Mouse (Mus musculus) Patski (cell line): ENCODE measurements around the gene Acoxl. TPM values are rescaled to one million over a fixed set of nuclear protein-coding genes. Genes with fewer than 3 reads are reported as not detected.

Source experiments
- ATAC-seq: fragments of 100-300 bp; one replicate; pipeline ENCODE4 v1.8.0; 2021
- CTCF ChIA-PET: fragments of 350-600 bp; sonication (Branson Sonifier 250); formaldehyde crosslinking; loops from one replicate; lab custom pipeline; 2022; ENCODE audit warnings: inconsistent platforms; lab: Charles Lee
- POLR2A ChIA-PET: fragments of 350-600 bp; sonication (Branson Sonifier 250); formaldehyde crosslinking; loops from one replicate; lab custom pipeline; 2022; ENCODE audit warnings: antibody characterized with exemption, inconsistent platforms; lab: Charles Lee
- DNase-seq: peaks from one replicate; pipeline ENCODE4 v3.0.0-alpha.2; 2011; ENCODE audit warnings: low read depth, low spot score
- H3K27me3 ChIP-seq: fragments of 371-371 bp; one replicate; pipeline ENCODE4 v1.5.1; 2021
- CTCF ChIP-seq: fragments of 100-300 bp; IDR thresholded peaks from one replicate; pipeline ENCODE4 v1.5.1; 2021
- in situ Hi-C: fragments of 300-500 bp; cut with MboI; formaldehyde crosslinking; loops from 3 replicates; pipeline ENCODE4 v1.11.1; 2018; ENCODE audit warnings: low pct_unique_long_range_greater_than_20kb, mixed read lengths
- polyA plus RNA-seq: library from polyadenylated mRNA; unstranded; gene quantifications from one replicate; pipeline ENCODE4 v1.2.3, GENCODE M21; 2021

Acoxl gene
- polyA plus RNA-seq, result 0.03 TPM

DNA sequence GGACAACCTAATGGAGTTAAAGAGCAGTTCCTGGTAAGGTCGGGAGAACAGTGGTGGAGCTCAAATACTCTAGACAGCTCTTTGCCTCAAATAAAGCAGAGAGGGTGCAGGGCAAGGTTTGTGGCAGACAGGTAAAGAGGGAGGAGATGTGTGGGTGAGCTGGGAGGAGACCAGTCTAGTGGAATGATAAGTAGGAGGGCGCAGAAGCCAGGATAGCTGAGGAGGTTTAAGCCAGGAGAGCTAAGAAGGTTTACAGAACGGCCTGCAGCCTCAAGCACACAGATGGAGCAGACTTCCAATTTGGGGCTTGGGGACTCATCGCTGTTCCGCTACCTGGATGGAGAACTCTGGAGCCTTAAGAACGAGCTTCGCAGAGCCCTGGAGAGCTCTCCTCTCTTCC, at the start of gene Acoxl:
Acoxl (plus strand) TSS at position 301 of the 400 bp plus-strand sequence.
- DNase-seq (no peak), ATAC-seq (no peak)
- CTCF ChIA-PET, result no interaction called here
- TF ChIP-seq CTCF, result no peak
- POLR2A ChIA-PET, result no interaction called here
- in situ Hi-C loops, result no loop called here
- peaks cover 75% of the 10 kb centered on the region for H3K27me3 ChIP-seq

DNA sequence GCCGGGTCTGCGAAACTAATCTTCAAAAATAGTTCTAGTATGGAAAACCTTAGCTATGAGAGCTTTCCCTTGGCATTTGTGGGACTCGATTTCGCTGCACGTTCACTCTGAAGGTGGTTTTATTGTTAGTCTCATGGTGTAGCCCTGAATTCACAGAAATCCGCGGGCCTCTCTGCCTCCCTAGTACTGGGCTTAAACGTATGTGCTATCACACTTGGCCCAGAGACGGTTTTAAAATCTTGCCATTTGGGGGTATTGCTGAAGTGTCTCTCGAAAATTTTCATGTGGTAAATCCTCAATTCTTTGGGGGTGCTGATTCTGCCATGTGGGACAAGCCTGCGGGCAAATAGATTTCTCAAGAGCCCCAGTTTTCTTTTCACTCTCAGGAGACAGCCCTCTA, 49.5 kb upstream of the Acoxl start:
- DNase-seq (no peak), ATAC-seq (peak; percentile 6)
- no peak for TF ChIP-seq CTCF
- in situ Hi-C loops, result no loop called here
- ChIA-PET CTCF (no interaction called here), POLR2A (no interaction called here)
- no peaks in the 10 kb centered on the region for H3K27me3 ChIP-seq

DNA sequence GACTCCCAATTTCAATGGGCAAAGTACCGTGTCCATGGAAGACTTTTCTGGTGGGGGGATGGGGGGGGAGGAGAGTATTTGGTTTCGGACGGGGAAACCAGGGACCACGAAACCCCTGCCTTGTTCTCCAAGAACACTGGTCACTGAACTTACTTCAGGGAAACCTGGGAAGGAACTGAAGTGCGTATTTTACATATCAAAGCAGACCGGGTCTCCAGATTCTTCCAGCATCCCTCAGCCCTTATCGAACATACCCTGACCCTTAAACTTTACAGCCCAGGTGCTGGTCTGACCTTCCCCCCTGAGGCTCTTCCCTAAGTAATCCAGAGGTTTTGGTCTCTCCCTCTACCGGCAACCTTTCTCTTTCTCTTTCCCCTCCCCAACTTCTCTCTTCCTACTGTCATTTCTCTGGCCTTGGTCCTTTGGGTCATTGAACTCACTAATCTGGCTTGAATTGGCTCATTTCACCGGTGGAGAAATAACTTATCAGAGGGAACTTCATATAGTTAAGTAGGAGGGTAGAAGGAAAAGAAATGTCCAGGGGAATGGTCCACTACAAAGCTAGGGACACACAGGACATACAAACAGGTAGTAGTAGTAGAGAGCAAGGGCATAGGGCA, 48.9 kb upstream of the Acoxl start:
- ChIA-PET POLR2A (no interaction called here), CTCF (no interaction called here)
- no peak for TF ChIP-seq CTCF
- DNase-seq, result no peak
- no peak for ATAC-seq
- no peaks in the 10 kb centered on the region for H3K27me3 ChIP-seq
- in situ Hi-C loops, result no loop called here

DNA sequence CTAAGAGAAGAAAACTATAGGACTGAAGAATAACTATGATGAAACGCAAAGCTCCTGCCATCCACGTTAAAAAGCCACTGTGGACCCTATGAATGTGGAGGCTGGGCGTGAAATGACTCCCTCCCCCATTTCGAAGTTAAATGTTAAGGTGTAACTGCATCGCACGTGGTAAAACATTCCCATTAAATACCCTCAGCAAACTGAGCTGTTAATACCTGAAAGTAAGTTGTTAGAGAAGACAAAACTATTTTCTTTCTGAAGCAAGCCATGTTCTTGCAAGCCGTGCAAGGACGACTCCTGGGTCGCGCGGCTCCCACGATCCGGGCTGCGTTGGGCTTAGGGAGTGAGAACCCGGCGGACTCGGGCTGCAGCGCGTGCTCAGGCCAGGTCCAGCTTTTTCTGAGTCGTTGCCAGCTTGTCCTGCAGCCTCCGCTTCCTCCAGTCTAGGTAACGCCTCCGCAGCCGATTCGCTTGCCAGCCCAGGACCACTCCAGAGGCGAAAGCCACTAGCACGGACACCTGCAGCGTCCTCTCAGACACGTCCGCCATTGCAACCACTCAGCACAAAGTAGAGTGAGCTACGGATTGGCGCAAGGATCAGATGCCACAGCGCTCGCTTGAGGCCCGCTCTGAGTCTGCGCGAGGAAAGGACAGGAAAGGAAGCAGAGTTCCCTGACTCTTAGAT, 46.6 kb upstream of the Acoxl start, which contains the start of gene Mtln:
Mtln (minus strand) TSS at position 570 of the 685 bp plus-strand sequence.
- no peaks in the 10 kb centered on the region for H3K27me3 ChIP-seq
- ChIA-PET CTCF (interaction anchor here (0.9 to 1.8 kb wide), 5 partner anchors 10 to 28 kb away, joined by 3 to 11 read pairs (median 3); no protein-coding TSS in a partner anchor), POLR2A (no interaction called here)
- in situ Hi-C loops, result no loop called here
- peak; percentile 55 for DNase-seq
- no peak for TF ChIP-seq CTCF
- peak; percentile 85 for ATAC-seq

DNA sequence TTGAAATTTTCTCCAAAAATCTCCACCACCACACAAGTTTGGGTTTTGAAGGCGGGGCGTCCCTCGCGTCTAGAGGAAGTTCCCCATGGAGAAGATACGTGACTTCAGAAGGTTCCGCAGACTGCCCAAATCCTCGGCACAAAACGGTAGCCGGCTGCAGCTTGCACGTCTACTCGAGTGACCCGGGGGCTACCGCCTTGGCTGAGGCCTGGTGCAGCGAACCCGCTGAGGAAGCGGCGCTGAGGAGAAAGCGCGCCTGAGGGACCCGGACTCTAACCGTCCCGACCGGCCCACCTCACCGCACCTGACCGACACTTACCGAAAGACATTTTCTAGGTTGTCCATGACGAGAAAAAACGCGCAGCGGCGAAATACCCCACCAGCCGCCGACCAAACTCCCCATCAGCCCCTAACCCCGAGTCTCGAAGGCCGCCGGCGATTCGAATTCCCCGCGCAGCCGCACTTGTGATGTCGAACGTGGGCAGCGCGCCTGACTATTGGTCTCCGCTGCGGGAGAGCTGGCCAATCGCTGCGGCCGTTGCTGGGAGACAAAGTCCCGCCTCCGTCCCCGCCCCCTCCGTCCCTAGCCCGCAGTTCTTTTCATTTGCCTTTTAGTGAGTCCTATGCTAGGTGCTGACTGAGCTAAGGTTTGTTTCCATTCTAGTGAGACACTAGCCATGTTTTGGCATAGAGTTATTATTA, 7.1 kb upstream of the Acoxl start, which contains the start of gene Bub1:
Bub1 (minus strand) TSS at position 465 of the 702 bp plus-strand sequence.
- TF ChIP-seq CTCF, result no peak
- in situ Hi-C loops, result no loop called here
- POLR2A ChIA-PET, result interaction anchor here (0.7 to 1.0 kb wide), 3 partner anchors 10 to 448 kb away, joined by 3 to 4 read pairs (median 3); no protein-coding TSS in a partner anchor
- H3K27me3 ChIP-seq, result peaks cover 12% of the 10 kb centered on the region
- ATAC-seq (peak; percentile 83), DNase-seq (peak; percentile 59)
- CTCF ChIA-PET, result interaction anchor here (0.7 to 3.7 kb wide), 3 partner anchors 10 to 14 kb away, joined by 3 to 12 read pairs (median 4); no protein-coding TSS in a partner anchor

DNA sequence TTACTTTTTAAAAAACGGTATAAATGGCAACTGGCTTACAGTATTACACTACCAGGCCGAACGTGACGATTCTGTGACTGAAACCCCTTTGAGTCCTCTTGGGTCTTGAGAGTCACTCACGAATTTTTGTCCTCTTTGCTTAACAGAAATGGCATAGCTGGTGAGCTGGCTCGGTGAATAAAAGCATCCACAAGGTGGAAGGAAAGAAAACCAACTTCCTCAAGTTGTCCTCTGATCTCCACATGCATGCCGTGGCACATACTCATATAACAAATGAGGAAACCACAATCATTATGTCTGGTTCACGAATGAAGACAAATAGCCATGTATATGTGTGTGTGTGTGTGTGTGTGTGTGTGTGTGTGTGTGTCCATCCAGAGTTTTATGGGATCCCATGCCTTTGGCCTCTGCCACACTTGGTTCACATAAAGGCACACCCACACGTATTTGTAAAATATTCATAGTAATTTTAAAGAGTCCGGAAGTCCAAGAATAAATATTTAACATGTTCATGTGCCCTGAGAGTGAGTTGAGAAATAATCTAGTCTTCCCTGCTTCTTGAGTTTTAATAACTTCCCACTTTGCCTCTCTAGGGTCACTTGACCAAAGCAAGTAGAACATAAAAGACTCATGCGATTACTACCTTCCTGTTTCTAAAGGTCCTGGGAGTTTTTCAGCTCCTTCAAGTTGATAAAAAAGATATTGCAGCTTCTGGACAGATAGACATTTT, 6.4 kb upstream of the Acoxl start:
- in situ Hi-C loops, result no loop called here
- TF ChIP-seq CTCF, result no peak
- ChIA-PET POLR2A (interaction anchor here (0.7 to 1.0 kb wide), 2 partner anchors 10 to 447 kb away, joined by 3 to 4 read pairs; no protein-coding TSS in a partner anchor), CTCF (interaction anchor here (0.7 to 3.7 kb wide), 6 partner anchors 12 to 65 kb away, joined by 3 to 12 read pairs (median 3); no protein-coding TSS in a partner anchor)
- DNase-seq (no peak), ATAC-seq (peak; percentile 21)
- H3K27me3 ChIP-seq, result peaks cover 16% of the 10 kb centered on the region

DNA sequence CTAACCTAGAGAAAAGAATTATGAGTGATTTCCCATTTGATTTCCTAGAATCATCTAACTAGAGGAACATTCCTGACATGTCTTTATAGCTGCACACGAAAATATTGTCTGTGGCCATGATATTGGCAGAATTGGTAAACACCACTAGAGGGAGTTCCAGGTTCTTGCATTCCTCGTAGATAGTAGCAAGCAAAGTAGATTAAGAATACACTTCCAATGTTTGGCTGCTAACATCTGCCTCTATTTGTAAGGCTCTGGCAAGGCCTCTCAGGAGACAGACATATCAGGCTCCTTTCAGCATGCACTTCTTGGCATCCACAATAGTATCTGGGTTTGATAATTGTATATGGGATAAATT, 5.9 kb upstream of the Acoxl start:
- ATAC-seq (no peak), DNase-seq (no peak)
- ChIA-PET POLR2A (no interaction called here), CTCF (interaction anchor here (0.7 to 3.7 kb wide), 5 partner anchors 11 to 64 kb away, joined by 3 to 12 read pairs (median 3); no protein-coding TSS in a partner anchor)
- peaks cover 21% of the 10 kb centered on the region for H3K27me3 ChIP-seq
- TF ChIP-seq CTCF, result peak; percentile 76
- in situ Hi-C loops, result no loop called here

DNA sequence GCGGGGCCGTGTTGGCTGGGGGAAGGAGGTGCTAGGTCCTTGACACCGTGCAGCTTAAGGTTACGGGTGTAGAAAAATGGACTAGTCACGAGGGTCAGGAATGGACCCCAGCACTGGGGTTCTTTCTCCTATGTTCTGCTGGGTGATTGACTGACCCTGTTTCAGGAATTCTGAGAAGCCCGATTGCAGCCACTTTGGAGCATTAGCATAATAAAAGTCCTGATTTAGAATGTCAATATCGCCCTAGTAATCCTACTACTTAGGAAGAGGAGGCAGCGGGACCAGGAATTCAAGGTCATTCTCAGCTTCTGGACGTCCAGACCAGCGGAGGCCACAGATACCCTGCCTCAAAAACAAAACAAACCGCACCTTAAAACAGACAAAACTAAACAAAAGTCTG, 749 bp downstream of the Acoxl start:
- ATAC-seq (no peak), DNase-seq (no peak)
- TF ChIP-seq CTCF, result no peak
- CTCF ChIA-PET, result no interaction called here
- POLR2A ChIA-PET, result no interaction called here
- peaks cover 84% of the 10 kb centered on the region for H3K27me3 ChIP-seq
- in situ Hi-C loops, result no loop called here

DNA sequence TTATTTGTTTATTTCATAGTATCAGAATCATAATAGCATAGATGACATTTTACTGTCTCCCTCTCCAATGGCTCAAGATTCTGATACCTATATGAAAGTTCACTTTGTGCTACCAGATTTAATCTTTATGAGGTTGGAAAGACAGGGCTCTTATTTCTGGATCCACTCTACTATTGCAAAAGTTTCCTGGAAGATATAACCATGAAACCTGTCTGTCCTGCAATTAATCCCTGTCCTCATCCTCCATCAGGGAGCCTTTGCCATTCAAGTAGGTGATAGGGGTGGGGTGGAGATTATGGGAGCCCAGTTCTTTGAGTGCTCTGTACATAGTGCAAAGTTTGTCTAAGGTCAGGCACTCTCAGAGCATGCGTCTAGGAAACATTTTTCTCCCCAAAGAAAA, 2.7 kb downstream of the Acoxl start:
- ChIA-PET CTCF (no interaction called here), POLR2A (no interaction called here)
- DNase-seq (no peak), ATAC-seq (no peak)
- no peak for TF ChIP-seq CTCF
- in situ Hi-C loops, result no loop called here
- peaks cover 88% of the 10 kb centered on the region for H3K27me3 ChIP-seq

DNA sequence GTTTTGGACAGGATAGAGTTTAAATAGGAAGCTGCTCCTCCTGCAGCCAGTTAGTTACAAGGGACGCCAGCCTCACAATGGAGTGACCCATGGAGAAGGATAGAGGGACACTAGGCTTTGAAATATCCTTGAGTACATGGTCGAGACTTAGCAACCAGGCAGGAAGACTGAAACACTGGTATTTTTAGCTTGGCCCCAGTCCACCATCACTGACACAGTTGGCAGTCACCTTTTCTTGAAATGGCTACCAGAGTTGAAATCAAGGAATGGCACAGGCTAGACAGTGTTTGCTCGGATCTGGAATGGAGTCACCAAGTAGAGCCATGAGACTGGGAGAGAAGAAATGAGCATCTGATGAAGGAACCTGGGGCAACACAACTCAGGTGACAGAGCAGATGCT, 3.7 kb downstream of the Acoxl start:
- ChIA-PET CTCF (interaction anchor here (0.7 kb wide), 1 partner anchor 55 kb away, joined by 3 read pairs; no protein-coding TSS in a partner anchor), POLR2A (no interaction called here)
- ATAC-seq, result no peak
- TF ChIP-seq CTCF, result no peak
- in situ Hi-C loops, result no loop called here
- H3K27me3 ChIP-seq, result peaks cover 89% of the 10 kb centered on the region
- DNase-seq, result no peak
